Mouse (Mus musculus): ENCODE measurements around the gene Evi2b. TPM values are rescaled to one million over a fixed set of nuclear protein-coding genes. Genes with fewer than 3 reads are reported as not detected.

The Evi2b gene
- polyA plus RNA-seq, 1 experiment from 2014 or later: 0.18 TPM

Other genes with a start within 250 kb of the Evi2b start
- not detected in 2 replicates for gene Gm9964, start 226.9 kb downstream of the Evi2b start, polyA plus RNA-seq (2016; fragmentation: Nextera tagmentation; extraction: Ambion mirVana)
- gene Nf1, start 184.1 kb downstream of the Evi2b start, polyA plus RNA-seq (2016; fragmentation: Nextera tagmentation; extraction: Ambion mirVana): 8.9 and 9.5 TPM in 2 replicates
- 1.1 and 1.4 TPM in 2 replicates for gene Omg, start 19.7 kb downstream of the Evi2b start, polyA plus RNA-seq (2016; fragmentation: Nextera tagmentation; extraction: Ambion mirVana)
- 1.2 TPM in 2 replicates for gene Evi2, start 6.8 kb upstream of the Evi2b start, polyA plus RNA-seq (2016; fragmentation: Nextera tagmentation; extraction: Ambion mirVana)
- 3.1 and 4.6 TPM in 2 replicates for gene Evi2a, start 6.8 kb upstream of the Evi2b start, polyA plus RNA-seq (2016; fragmentation: Nextera tagmentation; extraction: Ambion mirVana)
- 28.3 and 28.5 TPM in 2 replicates for gene Rab11fip4, start 67.5 kb upstream of the Evi2b start, polyA plus RNA-seq (2016; fragmentation: Nextera tagmentation; extraction: Ambion mirVana)